Mouse (Mus musculus): ENCODE measurements around the gene Prkci.

The Prkci gene

DNA sequence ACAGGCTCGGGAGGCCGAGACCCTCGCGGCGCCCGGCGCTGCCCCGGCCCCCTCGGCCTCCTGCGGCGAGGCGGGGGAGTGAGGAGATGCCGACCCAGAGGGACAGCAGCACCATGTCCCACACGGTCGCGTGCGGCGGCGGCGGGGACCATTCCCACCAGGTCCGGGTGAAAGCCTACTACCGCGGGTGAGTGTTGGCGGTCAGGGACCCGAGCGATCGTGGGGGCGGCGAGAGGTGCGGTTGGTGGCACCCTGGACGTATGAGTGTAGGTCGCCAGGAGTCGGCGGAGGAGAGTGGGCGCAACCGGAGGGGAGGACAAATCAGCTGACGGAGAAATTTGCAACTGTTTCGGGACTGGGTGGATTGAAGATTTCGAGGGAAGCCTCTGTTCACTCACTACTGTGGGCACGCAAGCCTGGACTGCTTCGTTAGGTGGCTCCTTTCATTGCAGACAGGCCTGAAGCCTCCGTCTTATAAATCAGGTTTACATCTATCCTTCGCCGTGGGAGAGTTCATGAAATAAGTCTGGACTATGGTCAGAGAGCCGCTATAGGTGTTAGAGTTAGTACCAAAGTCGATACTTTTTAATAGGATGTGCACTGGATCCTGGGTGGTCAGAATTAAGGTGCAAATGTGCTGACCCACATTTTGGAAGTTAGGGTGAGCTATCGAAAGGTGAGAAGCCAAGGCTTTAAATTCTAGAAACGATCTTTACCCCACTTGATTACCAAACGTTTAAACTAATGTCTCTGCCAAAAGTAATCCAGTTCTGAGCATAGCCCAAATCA is 546 bp downstream of the Prkci start:
- no peak for DNase-seq

DNA sequence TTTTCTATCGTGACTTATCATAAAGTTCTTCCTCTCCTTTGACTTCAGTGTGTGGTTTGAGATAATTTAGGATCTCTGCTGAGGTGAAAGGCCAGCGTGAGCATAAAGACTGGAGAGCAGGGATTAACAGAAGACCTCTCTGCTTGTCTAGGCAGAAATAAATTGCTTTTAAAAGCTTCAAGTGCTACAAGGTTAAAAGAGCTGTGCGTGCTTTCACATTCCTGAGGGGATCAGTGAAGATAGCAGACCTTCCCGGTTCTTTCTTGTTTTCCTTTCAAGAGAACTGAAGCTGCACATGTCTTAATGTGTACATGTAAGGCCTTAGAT is 1.1 kb downstream of the Prkci start:
- DNase-seq: no peak

DNA sequence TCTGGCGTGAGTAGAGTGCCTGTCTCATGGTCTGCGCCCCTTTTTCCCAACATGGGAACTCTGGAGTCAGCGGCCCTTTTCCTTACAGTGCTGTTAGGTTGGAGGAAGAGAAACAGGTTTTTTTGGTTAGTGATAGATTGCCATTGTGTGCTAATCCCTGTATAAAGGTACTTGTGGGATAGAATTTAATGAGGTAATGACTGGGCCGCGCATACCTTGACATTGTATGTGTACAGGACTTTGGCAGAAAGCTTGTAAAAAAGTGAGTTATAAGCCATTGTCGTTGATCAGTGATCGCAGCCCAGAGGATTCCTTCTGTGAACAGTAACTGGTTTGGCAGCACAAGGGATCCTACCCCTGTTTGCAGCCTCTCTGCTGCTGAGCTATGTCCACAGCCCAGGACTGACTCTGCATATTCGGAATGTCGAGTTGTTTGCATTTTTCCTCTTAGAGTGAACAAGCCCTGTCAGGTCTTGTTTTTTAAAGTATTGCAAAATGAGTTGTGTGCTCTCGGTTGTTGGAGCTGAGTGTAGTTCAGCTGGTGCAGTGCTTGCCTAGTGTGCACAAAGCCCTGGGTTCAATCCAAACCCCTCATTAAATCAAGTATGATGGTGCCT is 4.0 kb downstream of the Prkci start:
- no peak for DNase-seq

DNA sequence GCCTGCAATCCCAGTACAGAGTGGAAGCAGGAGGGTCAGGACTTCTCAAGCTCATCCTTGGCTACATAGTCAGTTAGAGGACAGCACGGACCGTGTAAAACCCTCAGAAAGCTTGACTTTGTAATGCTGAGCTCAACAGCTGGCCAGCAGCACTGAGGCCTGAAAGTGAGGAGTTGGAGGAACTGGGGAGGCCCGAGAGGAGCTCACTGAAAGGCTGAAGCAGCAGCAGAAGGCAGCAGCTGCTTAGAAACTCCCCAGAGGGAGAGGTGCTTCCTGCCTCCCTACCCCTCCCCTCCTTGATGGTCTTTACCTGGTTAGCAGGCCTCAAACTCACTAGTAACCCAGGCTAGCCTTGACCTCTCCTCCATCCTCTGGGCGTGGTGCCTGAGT is 4.5 kb downstream of the Prkci start:
- DNase-seq: no peak

DNA sequence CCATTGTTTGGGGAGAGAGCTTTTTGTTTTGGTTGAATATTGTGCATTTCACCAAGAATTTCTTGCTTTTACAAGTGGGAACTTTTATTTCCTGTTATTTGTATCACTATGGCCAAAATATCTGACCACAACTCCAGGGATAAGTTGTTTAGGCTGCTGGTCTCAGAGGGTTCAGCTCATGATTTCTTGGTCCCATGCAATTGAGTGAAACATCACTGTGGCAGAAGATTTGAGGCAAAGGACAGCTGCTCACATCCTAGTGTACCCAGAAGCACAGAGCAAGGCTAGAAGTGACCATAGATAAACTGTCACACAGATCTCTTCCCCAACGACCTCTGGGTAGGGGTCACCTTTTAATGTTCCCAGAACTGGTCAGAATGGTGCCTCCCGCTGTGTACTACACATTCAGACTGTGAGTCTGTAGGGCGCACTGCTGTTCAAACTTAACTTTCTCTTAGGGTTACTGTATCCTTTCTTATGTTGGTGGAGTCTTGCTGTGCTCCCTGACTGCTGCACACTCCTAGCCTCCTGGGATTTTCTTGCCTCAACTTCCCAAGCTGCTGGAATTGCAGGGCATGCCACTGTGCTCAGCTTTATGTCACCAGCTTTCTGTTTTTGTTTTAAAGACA is 5.6 kb downstream of the Prkci start:
- no peak for DNase-seq

DNA sequence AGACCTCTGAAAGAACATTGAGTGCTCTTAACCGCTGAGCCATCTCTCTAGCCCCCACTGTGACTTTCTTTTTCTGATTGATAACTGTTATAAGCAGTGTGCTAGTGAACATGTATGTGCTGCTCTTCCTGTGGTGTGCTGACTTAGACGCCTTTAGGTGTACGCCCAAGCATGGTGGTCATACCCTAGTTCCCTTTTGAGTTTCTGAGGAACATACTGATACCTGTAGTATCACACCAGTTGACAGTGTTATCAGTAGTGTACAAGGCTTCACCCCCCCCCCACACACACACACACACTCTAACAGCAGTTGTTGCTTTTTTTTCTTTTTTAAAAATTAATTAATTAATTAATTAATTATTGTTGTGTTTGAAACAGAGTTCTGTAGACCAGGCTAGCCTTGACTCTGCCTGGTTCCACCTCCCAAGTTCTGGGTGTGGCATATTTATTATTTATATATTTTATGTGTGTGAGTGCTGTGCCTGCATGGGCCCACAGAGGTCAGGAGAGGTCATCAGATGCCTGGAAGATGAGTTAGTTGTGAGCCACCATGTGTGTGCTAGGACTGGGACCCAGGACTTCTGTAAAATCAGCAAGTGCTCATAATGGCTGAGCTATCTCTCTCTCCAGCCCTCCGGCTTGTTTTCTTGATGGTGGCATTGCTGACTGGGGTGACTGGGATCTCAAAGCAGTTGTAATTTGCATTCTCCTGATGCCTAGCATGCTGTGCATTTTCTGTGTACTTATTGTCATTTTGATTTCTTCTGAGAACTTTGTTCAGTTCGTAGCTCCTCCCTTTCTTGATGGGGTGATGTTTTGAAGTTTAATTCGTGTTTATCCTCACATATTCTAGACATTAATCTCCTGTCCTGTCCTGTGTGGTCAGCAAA is 9.0 kb downstream of the Prkci start:
- DNase-seq: no peak

DNA sequence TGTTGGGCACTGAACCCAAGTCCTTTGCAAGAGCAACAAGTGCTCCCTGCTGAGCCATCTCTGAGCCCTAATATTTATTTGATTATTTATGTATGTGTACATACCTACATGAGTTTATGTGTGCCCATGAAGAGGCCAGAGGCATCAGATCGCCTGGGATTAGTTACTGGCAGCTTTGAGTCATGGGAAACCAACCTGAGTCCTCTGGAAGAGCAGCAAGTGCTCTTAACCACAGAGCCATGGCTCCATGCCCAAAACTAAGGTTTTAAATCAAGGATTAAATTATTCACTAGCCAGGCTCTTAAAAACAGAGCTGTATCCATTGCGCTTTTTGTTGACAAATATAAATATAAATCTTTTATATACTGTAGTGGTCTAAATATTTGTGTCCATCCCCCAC is 18.8 kb downstream of the Prkci start:
- no peak for DNase-seq

DNA sequence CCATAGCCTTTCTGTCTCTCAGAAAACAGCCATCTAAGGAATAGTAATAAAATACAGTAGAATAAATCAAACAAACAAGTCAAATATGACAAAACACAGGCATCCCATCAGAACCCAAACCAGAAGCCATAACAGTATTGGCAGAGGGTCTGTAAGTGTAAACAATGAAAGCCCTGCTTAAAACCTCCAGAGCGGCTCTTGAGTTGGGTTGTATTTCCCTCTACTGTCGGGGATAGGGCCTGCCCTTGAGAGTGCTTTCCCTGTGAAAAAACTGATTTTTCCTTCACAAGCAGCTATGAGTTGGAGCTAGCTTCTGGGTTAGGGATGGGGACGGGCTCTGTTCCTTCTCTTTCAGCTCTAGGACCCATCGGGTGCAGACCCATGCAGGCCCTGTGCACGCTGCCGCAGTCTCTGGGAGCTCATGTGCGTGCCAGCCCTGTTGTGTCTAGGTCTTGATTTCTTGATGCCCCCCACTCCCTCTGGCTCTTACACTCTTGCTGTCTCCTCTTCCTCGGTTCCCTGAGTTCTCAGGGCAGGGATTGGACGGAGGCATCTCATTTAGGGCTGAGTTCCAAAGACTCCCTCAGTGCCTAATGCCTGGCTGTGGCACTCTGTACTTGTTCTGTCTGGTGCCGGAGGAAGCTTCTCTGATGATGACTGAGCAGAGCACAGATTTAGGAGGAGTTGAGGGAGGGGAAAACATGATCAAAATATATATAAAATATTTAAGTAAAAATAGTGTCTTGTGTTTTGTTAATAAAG is 20.3 kb downstream of the Prkci start:
- no peak for DNase-seq

DNA sequence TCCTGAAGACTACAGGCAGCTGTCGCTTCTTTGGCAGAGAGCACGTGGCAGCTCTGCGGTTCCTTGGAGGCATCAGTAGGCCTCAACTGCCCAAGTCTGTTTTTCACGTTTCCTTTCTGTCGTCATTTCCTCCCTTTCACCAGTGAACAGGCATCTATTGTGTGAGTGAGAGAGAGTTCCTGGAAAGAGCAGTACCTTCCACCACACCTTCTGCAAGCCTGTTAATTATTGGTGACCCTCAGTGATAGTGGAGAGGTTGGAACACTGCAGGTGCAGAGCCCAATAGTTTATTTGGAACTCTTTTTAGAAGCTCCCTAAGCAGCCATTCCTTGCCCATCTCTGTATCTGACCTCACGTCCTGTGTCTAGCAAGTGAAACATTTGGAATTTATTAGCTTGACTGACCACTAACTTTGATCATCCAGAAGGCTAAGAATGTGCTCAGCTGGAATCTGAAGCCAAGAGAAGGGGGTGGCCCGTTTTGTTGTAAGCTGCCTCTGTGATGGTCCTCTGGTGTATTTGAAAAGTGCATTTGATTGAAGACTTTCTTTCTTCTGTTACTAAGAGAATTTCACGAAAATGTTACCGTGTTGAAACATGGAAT is 21.1 kb downstream of the Prkci start:
- DNase-seq: no peak

DNA sequence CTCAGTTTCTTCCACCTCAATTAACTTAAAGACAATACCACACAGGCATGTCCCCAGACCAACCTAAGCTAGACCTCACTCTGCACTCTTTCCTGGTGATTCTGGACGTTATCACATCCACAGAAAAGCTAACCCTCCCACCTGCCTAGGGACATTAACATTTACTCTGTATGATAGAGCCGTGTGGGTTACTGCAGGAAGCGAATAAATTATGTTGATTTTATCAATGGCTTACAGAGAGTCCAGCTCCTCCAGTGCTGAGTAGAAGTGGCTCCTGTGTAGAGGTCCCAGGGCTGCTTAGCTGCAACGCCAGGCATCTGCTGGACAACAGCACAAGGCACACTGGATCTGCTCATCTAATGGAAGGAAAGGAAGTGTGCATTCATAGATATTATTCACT is 22.1 kb downstream of the Prkci start:
- DNase-seq: no peak

DNA sequence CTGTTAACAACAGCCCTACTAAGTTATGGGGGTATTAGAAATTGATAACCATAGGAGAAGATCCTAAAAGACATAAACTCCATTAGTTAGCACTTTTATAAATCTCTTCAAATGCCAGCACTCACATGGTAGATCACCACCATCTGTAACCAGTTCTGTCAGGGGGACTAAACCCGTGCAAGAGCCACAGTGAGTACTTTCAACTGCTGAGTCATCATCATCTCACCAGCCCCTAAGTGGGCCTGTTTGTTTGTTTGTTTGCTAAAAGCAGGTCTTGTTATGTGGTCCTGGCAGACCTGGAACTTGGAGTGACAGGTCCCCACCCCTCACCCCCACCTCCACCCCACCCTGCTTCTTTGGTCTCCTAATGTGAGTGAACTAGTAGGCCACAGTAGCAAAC is 23.7 kb downstream of the Prkci start:
- DNase-seq: no peak

DNA sequence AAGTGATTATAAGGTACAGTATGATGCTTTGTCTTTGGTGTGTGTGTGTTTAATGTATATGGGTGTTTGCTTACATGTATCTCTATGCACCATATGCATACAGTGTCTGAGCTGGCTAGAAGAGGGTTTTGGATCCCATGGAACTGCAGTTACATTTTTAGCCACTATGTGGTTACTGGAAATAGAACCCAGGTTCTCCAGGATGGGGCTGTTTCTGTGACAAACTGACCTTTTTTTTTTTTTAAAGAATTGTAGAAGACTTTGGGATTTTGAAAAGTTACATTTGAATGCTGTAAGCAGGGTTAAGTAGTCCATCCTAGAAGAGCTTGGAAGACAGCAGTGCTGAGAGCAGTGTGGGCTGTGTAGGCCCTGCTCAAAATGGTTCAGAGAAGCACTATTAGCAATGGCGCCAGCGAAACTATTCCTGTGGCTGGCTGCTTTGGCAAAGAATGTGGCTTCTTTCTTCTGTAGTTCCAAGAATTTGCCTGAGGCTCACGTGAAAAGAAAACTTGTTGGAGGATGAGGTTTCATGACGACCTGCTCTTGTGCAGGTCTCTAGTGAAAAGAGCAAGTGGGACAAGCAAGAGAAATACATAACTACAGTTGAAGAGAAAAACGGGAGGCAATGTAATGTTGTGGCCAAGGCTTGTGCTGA is 24.4 kb downstream of the Prkci start:
- DNase-seq: no peak

DNA sequence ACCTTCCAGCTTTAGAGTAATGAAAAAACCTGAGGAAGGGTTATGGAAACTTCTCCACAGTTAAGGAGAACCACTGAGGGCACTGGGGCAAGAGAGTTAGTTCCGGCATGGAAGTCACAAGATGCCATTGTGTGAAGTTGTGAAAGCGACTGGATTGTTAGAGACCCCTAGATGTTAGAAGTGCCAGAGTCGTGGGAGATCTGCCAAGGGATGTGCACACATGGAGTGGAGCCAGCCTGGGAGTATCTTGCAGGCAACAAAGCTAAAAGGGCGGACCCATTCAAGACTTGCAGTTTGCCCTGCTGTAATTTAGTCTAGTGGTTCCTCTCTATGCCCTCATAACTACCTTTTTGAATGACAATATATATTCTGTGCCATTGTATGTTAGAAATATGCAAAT is 25.1 kb downstream of the Prkci start:
- DNase-seq: no peak

DNA sequence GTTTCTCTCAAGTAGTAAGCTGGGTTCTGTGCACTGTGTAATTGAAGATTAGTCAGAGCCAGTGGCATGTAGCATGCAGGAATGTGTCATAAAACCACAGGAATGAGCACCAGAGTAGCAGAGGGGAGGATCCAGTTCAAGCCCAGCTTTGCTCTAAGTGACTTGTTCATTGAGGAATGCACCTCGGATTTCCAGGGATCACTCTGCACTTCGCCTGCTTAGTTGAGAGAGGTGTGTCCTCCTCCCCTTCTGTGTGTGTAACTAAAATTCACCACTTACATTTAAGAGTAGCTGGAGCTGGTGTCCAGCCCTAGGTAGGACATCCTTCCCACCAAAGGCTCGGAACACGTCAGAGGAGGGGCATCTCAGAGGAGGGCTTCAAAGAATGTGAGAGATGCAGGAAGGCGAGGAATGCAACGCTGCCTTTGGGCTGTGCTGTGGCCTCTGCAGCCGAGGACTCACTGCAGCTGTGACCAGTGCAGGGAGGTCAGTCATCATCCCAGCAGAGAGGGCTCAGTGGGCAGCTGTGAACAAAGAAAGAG is 27.4 kb downstream of the Prkci start:
- DNase-seq: no peak

DNA sequence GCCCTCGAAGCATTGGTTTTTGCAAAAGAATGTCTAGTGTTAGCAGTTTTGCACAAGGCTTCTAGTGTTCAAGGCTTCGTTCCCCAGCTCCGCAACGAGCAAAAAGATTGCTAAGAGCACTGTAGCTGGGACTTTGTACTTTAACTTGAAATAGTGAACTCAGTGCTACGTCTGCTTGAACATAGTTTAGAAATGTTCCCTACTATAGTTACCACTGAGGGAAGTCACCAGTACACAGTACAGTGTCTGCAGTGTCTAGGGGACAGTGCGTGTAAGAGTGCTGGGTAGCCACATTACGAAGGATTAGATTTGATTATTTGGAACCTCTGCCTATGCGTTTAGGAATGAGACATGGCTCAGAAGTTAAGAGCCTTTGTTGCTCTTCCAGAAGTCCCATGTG is 32.2 kb downstream of the Prkci start:
- DNase-seq: no peak

DNA sequence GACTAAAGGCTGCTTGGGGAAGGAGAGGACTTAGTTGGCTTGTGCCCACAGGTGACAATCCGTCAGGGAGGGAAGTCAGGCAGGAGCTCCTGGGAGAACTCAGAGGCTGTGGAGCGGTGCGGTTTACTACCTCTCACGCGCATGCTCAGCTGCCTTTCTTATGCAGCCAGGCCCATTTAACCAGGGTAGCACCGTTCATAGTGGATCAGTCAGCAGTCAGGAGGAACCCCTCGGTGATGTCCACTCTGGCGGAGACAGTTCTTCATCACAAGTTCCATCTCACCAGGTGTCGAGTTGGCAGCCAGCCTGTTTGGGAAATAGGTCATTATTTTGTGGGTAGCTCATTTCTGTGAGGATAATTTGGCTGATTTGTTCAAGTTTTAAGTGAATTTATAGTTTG is 36.1 kb downstream of the Prkci start:
- peak; percentile 56 for DNase-seq

DNA sequence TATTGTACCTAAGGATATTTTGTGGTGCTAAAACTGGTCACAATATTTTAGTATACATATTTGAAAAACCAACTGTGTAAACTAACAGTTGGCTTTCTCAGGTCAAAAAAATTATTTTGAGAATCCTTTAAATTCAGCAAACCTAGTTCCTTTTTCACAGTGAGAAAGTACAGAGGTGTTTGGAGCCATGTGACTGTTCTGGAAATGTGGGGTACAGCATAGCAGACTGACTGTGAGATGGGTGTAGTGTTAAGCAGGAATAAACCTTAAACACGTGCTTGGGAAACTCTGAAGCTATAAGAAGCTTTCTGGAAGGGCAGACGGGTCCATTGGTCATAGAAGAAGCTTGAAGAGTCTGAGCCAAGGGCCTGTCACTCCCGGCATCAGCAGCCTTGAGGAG is 38.1 kb downstream of the Prkci start:
- DNase-seq: no peak

DNA sequence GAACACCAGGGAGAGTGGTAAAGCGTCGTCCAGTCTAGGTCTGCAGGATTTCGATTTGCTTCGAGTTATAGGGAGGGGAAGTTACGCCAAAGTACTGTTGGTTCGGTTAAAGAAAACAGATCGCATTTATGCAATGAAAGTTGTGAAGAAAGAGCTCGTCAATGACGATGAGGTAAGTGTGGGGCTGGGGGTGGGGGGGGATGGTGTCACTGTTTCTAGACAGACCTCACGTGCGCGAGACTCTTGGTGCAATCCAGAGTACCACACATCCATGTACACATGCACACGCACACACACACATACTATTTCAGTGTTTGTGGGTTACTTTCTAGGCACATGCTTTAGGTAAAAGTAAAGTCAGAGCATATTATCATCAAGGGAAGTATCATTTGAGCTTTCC is 42.3 kb downstream of the Prkci start:
- DNase-seq: no peak

DNA sequence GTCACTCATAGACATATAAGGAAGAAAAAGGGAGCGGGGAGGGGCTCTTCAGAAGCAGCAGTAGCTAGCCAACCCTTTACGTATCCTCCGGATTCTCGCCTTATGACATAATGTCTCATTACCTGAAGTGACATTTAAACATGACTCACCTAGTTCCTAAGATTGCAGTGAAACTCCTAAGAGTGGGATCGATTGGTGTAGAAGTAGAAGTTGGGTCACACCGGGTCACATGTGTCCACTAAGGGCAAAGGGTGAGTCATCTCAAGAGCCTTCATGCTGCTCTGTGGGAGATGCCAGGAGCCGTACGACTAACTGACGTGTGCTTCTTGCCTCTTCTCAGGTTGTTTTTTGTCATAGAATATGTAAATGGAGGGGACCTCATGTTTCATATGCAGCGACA is 43.1 kb downstream of the Prkci start:
- no peak for DNase-seq

DNA sequence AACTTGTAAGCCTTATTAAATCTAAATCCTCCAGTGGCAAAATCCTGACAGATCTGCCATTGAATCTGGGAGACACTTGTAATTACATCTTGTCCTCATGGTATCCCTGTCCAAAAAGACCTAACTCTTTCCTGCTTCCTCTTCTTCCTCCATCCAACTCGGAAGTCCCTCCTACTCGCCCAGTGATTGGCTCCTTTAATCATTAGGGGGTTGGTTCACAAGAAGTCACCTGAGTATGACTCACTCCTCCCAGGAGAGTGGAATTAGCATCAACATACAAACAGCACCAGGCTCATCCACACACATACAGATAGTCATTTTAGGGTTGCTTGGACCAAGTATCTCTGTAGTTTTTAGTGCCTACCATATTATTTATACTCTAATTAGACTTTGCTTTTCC is 47.4 kb downstream of the Prkci start:
- no peak for DNase-seq

DNA sequence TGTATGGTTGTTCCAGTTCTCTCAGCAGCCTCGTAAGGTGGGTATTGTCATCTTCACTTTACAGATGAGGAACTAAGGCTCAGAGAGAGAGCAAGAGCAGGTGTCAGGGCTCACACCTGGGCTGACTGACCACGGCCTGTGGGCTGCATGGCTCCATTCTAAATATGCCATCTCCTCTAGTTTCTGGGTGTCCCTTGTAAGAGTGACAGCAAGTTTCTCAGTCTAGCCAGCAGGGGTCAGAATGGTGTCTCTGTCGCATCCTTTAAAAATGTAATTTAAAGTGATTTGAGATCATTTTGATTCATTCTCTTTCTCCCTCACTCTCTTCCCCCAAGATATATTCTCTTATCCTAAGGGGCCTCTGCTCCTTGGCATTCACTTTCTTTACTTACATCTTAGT is 51.7 kb downstream of the Prkci start:
- no peak for DNase-seq

DNA sequence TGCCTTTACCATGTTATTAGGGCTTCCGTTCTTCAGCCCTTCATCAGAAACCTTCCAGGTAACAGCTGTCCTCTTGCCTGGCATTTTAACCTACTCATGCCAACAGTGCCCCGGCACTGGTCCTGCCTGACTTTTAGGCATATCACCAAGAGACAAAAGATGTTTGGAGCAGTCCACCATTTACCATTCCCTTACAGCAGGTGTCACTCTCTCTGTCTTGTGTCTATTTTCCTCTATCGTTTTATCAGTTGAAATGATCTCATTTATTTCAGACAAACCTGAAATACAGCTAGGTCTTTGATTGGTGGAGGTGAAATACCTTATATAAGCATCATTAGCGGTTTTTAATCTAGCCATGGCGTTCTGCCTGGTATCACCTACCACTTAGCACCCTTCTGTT is 53.5 kb downstream of the Prkci start:
- no peak for DNase-seq

Measured in cerebellum, adult 8-10 months (tissue).